8 mouse cellular contexts compared by ENCODE assay signal in the genomic region with DNA sequence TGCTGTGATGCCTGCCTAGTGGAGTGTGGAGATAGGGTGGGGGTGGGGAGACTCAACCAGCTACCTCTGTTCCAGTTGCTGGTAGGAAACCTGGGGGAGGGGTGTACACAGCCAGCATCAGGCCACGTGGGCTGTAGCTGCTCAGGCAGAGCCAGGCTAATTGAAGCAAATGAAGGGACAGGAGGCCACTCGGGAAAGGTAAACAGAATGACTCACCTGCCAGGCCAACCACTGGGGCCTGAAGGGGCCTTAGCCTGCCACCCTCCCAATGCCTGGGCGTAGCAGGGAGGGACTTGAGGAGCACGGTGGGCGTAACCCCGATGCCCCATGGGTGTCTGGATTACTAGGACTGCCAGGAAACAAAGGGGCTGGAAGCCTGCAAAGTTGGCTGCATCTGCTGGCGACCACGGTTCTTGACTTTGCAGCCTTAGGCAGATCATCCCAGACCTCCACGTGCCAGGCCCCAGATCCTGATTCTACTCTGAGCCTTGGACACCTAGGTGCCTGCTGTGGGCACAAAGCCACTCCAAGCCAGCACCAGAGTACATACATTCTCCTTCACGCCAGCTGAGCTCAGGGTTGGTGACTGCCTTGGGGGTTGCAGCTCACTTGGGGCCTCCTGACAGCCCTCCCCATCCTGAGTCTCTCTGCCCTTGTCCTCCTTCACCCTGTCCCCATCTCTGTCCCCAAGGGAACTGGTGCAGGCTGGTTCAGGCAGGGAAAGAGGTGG. TPM values are rescaled to one million over a fixed set of nuclear protein-coding genes. Genes with fewer than 3 reads are reported as not detected.
DNase-seq lines count a peak whose midpoint lies in the region.

No protein-coding gene starts in this region.

- peak; percentile 42 to 55 for DNase-seq in cerebellum, postnatal 14 days
- no peak for DNase-seq in cerebellum, adult 8-10 months
- DNase-seq in forebrain, embryonic 10.5 days (ENCODE audit: extremely low spot score, low spot score) = no peak
- peak; percentile 76 for DNase-seq in kidney, postnatal 10 days
- peak; percentile 83 for DNase-seq in lung, postnatal 36 days
- no peak for DNase-seq in adrenal gland, postnatal 25 days
- no peak for DNase-seq in ovary, adult 18-20 months (ENCODE audit: low spot score)
- DNase-seq in adrenal gland, adult 8-10 months = no peak

- H3K36me3 ChIP-seq in forebrain, embryonic 10.5 days (replicated peaks) = peaks cover 30% of the 10 kb centered on the region

- peak overlapping the region; percentile 23; the same call in 1 of the 2 replicates for H3K4me3 ChIP-seq in forebrain, embryonic 10.5 days

- peaks cover 29% of the 10 kb centered on the region for H3K4me1 ChIP-seq in forebrain, embryonic 10.5 days

- 23% methylated on average over 10 of the region's 10 CpGs for WGBS in forebrain, embryonic 10.5 days

- H3K9me3 ChIP-seq in forebrain, embryonic 10.5 days = no peaks in the 10 kb centered on the region

- H3K27me3 ChIP-seq in forebrain, embryonic 10.5 days (ENCODE audit: poor library complexity, severe bottlenecking) = peaks cover 14% of the 10 kb centered on the region

- peak overlapping the region; percentile 75 for H3K27ac ChIP-seq in forebrain, embryonic 10.5 days

RNA-seq across cellular contexts. Expression of a gene that starts 9.0 kb away (rescaled TPM):
- 0.07 and 0.16 TPM in 2 replicates for polyA plus RNA-seq in forebrain, embryonic 10.5 days (2016; fragmentation: Nextera tagmentation; extraction: Ambion mirVana)
- 1.0 and 3.5 TPM in 2 replicates for total RNA-seq in adrenal gland, postnatal 25 days (2021)
- total RNA-seq in adrenal gland, adult 8-10 months (2022) = 1 to 10 TPM in 3 of 4 experiments, under 1 TPM in 1; 0.87 to 4.0 (median 2.3) TPM

RNA-seq across cellular contexts. Expression of a gene that starts 10.1 kb away (rescaled TPM):
- 205 and 212 TPM in 2 replicates for polyA plus RNA-seq in forebrain, embryonic 10.5 days (2016; fragmentation: Nextera tagmentation; extraction: Ambion mirVana)
- 67.5 and 75.4 TPM in 2 replicates for total RNA-seq in adrenal gland, postnatal 25 days (2021)
- total RNA-seq in adrenal gland, adult 8-10 months (2022) = 10 to 100 TPM; 62.9 to 67.8 (median 65.3) TPM

RNA-seq across cellular contexts. Expression of a gene that starts 11.5 kb away (rescaled TPM):
- polyA plus RNA-seq in forebrain, embryonic 10.5 days (2016; fragmentation: Nextera tagmentation; extraction: Ambion mirVana) = not detected in 2 replicates
- total RNA-seq in adrenal gland, postnatal 25 days (2021) = 1.4 TPM in 1 of 2 replicates, not detected in the other
- total RNA-seq in adrenal gland, adult 8-10 months (2022) = 1 to 10 TPM in 3 of 4 experiments, under 1 TPM in 1; 0.78 to 2.8 (median 1.2) TPM

RNA-seq across cellular contexts. Expression of a gene that starts 33.6 kb away (rescaled TPM):
- polyA plus RNA-seq in forebrain, embryonic 10.5 days (2016; fragmentation: Nextera tagmentation; extraction: Ambion mirVana) = 485 and 533 TPM in 2 replicates
- total RNA-seq in adrenal gland, postnatal 25 days (2021) = 407 and 486 TPM in 2 replicates
- total RNA-seq in adrenal gland, adult 8-10 months (2022) = 100 to 1,000 TPM; 439 to 580 (median 550) TPM

RNA-seq across cellular contexts. Expression of a gene that starts 42.0 kb away (rescaled TPM):
- 744 and 753 TPM in 2 replicates for polyA plus RNA-seq in forebrain, embryonic 10.5 days (2016; fragmentation: Nextera tagmentation; extraction: Ambion mirVana)
- total RNA-seq in adrenal gland, postnatal 25 days (2021) = 333 and 334 TPM in 2 replicates
- total RNA-seq in adrenal gland, adult 8-10 months (2022) = 100 to 1,000 TPM; 356 to 389 (median 365) TPM

Comparison
In these comparisons a context has a peak if more than half of its experiments do, and no peak if none do; other contexts are left out.
1. DNase-seq: peak in cerebellum, postnatal 14 days (2 of 2), kidney, postnatal 10 days (single experiment) and lung, postnatal 36 days (single experiment); none in cerebellum, adult 8-10 months (single experiment), forebrain, embryonic 10.5 days (single experiment), adrenal gland, postnatal 25 days (single experiment), ovary, adult 18-20 months (single experiment) and adrenal gland, adult 8-10 months (single experiment).